Mouse (Mus musculus) megakaryocyte, adult 5-6 weeks (primary cell): ENCODE results near the gene Ccdc88b. TPM values are rescaled to one million over a fixed set of nuclear protein-coding genes. Genes with fewer than 3 reads are reported as not detected.

Experiments used
- ATAC-seq: 2 replicates; pipeline ENCODE4 v1.8.0; 2016; ENCODE audit warnings: mild to moderate bottlenecking, inconsistent platforms; ENCODE audit not compliant: poor library complexity, severe bottlenecking
- total RNA-seq, 2 experiments: library from RNA; stranded (forward) in 1 of 2; stranded (reverse) in 1 of 2; fragments of 153-499, 151-499 nt in 1 of 2; fragments of 221-1000, 200-1000 nt in 1 of 2; gene quantifications; 2 replicates each; pipeline versions ENCODE4 v1.2.3 to v1.2.4; 2015 to 2017

Gene Ccdc88b
- total RNA-seq, 2 experiments from 2014 or later: 12.0 to 45.9 TPM

DNA sequence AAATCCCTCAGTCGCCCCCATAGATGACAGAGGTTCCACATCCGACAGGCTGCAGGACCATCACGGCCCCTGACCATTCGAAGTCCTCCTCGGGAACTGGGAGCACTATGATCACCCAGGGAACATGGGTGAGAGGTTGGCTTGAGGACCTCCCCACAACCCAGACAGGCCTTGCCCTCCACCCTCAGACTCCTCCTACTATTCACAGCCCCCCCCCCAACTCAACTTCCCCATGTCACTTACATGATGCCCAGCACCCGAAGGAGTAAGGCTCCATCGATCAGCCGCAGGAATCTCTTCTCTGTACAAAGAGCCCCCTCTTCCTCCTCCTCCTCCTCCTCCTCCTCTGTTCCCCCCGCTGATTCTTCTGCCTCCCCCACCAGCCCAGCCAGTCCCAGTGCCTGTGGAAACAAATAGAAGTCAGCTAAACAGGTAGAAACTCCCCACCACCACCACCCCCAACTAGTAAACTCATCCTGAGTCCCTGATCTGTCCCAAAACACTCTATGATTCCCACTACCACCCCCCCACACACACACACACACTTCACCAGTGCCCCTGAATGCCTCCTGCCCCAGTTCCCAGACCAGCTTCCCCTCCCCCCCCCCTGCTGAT lies 513 bp downstream of the Ccdc88b start:
- ATAC-seq: peak; percentile 51

DNA sequence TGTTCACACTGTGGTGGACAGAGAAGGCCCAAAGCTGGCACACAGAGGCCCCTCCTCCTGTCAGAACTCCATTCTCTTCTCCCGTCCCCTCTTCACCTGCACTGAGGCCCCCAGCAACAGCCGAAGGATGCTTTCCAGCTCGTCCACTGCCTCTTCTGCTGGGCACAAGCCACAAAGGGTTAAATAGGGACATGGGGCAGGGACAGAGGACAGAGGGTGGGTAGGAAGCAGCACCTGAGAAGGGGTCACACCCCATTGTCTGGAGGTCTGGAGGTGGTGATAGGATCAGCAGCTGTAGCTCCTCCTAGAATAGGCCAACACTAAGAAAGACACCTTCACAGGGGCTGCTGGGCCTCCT lies 1.0 kb downstream of the Ccdc88b start:
- no peak for ATAC-seq

GRCm38 (mm10) chr19:6856281-6857002 lies 1.6 kb downstream of the Ccdc88b start:
- ATAC-seq: peak; percentile 29

DNA sequence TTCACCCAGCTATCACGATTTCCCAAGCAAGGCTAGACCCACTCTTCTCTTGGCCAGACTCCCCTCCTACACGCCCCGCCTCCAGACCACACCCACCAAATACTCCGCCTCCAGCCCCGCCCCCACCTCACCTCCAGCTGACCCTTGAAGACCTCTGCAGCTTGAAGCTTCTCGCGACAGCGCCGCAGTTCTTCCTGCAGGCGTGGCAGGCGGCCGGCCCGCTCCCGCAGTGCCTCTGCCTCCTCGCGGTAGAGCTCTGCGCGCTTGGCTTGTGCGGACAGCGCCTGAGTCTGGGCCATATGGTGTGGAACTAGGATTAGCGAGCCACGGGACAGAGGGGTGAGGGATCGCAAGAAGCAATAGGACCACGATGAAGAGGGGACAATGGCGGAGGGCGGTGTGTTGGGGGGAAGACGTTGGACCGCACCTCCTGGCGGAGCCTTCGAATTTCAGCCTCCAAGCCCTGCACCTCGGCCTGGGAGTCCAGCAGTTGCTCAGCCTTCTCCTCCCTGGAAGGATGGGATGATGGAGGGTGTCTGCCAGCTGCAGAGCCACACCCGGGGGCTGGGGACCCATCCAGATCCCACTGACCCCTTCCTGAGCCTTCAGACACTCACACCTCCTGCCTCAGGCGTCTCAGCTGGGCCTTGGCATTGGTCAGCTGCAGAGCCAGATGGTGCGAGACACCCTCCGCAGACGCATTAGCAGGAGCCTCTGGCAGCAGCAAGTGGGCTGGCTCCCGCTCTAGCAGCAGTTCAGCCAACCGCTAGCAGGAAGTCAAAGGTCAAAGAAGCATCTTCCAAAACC lies 2.6 kb downstream of the Ccdc88b start:
- ATAC-seq: no peak

- ATAC-seq: no peak
Observed at GRCm38 (mm10) chr19:6854658-6855057, 3.4 kb downstream of the Ccdc88b start.

- ATAC-seq: no peak
Observed at GRCm38 (mm10) chr19:6853903-6854302, 4.1 kb downstream of the Ccdc88b start.

DNA sequence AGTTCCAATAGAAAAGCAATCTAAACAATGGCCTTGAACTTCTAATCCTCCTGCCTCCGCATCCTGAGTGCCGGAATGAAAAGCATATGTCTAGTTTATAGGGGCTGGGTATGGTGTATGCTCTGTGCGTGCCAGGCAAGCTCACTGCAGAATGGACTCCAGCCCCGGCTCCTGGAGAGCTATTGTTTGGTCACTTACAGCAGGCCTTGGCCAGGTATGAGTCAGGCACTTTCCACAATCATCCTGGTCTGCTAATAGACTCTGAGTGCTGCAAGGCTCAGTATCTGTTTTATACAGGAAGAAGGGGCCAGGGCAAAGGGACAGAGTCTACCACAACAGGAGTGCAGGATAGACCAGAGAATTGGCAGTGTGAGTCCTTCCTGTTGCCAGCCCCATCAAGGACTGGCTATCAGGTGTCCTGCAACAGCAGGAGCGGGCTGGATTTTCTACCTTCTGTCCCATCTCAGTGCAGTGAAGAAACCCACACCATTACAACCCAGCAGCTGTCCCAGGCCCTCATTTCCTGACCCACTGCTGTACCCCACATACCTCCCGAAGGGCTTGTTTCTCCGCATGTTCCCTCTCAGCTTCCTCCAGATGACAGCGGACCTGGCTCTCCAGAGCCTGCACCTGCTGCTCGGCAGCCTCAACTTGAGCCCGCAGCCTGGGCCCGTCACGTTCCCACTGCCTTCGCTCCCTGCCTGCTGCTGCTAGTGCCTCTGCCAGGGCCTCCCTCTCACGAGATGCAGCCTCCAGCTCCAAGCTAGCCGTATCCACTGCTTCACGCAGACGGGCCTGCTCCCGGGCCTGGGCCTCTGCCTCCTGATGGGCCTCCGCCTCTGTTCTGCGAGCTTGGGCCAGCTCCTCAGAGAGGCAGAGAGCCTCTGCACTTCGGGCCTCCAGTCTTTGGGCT lies 5.4 kb downstream of the Ccdc88b start:
- ATAC-seq: no peak

DNA sequence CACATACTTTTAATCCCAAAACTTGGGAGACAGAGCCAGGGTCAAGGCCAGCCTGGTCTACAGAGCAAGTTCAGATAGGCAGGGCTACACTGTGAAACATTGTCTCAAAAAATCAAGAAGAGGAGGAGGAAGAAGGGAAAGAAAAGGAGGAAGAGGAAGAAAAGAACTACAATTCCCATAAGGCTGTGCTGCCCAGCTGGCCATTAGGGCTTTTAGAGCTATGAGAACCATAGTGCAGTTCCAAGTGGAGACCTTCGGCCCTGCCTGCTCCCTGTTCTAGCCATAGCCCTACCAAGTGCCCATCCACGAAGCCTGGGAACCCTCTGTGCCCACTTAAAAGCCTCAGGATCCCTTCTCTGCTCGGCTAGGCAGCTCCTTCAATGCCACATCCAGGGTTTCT lies 6.5 kb downstream of the Ccdc88b start:
- no peak for ATAC-seq

- no peak for ATAC-seq
Observed at GRCm38 (mm10) chr19:6849506-6850068, 8.4 kb downstream of the Ccdc88b start.

DNA sequence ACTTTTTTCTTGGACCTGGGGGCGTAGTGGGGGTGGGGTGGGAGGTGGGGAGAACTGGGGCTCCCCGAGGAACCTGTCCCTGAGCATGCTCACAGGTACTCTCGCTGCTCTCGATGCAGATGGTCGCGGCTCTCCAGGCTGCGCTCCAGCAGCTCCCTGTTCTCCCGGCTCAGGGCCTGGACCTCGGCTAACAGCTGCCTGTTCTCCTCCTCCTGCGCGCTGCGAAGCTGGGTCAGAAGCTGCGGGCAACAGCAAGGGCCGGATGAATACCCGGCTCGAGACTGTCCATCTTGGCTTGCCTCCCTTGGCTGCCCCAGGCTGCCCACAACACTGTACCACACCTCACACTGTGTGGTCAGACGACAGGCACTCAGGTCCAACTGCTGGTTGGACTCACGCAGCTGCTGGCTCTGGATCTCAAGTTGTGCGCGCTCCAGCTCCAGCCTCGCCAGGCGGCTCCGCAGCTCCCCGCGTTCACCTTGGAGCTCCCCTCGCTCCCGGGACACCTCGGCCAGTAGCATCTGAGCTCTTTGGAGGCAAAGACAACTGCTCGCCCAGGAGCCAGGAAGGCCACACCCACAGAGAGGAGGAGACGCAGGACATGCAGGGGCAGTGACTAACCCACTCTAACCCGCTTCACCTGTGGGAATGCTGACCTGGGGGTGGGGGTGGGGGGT lies 10.0 kb downstream of the Ccdc88b start:
- ATAC-seq: no peak

DNA sequence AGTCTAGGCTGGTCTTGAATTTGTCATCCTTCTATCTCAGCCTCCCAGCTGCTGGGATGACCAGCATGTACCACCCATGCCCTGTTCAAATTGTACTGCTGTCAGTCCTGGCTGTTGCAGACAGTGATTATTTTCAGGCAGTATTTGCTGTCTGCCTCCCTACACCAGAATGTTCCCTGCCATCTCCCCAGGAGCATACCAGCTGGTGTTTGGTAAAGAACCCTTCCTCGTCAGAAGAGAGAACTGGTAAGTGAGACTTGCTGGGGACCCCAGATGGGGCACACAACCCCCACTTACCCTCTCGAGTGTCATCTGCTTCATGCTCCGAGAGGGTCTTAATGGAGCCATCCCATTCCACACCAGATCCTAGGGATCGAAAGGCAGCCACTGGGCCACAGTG lies 12.0 kb downstream of the Ccdc88b start:
- ATAC-seq: no peak

GRCm38 (mm10) chr19:6842353-6842752 lies 15.7 kb downstream of the Ccdc88b start:
- ATAC-seq: no peak

- ATAC-seq: 0 out of 2 replicates have a peak, but pooled peaks have one; percentile 36
Observed at GRCm38 (mm10) chr19:6841292-6841597, 16.8 kb downstream of the Ccdc88b start.

- ATAC-seq: peak; percentile 85
Observed at GRCm38 (mm10) chr19:6840475-6841291, 17.3 kb downstream of the Ccdc88b start, which contains the start of gene Rps6ka4. TSS of gene Rps6ka4 (minus strand) at chr19:6840636.

- 0 out of 2 replicates have a peak, but pooled peaks have one; percentile 12 for ATAC-seq
Observed at GRCm38 (mm10) chr19:6839615-6840474, 18.2 kb downstream of the Ccdc88b start.

DNA sequence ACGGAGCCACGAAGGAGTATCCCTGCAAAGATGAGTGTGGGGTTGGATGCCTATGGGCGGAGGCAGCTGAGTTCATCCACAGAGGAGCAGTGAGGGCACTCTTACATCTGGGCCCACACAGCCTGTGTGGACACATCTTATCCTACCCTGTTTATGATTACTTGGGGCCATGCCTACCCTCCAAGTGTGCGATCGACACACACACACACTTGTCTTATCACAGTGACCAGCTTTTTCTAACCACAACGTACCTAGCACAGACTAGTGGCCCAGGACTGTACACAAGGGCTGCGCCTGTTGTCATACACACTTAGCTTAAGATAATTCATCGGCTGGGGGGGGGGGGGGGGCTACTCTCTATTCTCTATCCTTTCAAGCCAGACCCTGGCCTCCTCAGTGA lies 25.6 kb downstream of the Ccdc88b start:
- ATAC-seq: no peak

GRCm38 (mm10) chr19:6831331-6831730 lies 26.7 kb downstream of the Ccdc88b start:
- no peak for ATAC-seq
